7 mouse cellular contexts compared by ENCODE assay signal in genomic region chr3:89100811-89101210, GRCm38 (mm10). TPM values are rescaled to one million over a fixed set of nuclear protein-coding genes. Genes with fewer than 3 reads are reported as not detected.
DNase-seq lines count a peak whose midpoint lies in the region; ATAC-seq lines count a peak whose summit lies in the region.

Gm43738 (minus strand) TSS chr3:89101099.

- H3K4me3 ChIP-seq in lung, embryonic 16.5 days (ENCODE audit: low read length) = peak within 1 kb of the TSS; percentile 70
- H3K4me3 ChIP-seq in midbrain, embryonic 11.5 days (ENCODE audit: low read depth, low read length) = peak within 1 kb of the TSS; percentile 87

- H3K9ac ChIP-seq in lung, embryonic 16.5 days (ENCODE audit: low read length) = peak within 1 kb of the TSS; percentile 77
- peak within 1 kb of the TSS; percentile 81 for H3K9ac ChIP-seq in midbrain, embryonic 11.5 days (ENCODE audit: low read length)

- peaks cover 23% of the 10 kb centered on the region for H3K4me1 ChIP-seq in lung, embryonic 16.5 days (replicated peaks; ENCODE audit: control insufficient read depth, insufficient read depth, low read length)
- peaks cover 18% of the 10 kb centered on the region for H3K4me1 ChIP-seq in midbrain, embryonic 11.5 days (ENCODE audit: control insufficient read depth, insufficient read depth, low read length)

- DNase-seq in lung, postnatal 10 days = no peak
- DNase-seq in cerebellum, adult 9-10 months = peak; percentile 62
- peak; percentile 30 for DNase-seq in heart, postnatal 4 days
- DNase-seq in midbrain, embryonic 11.5 days (ENCODE audit: low spot score, missing footprints) = no peak
- no peak for DNase-seq in Muller cell, postnatal 12 days (ENCODE audit: inconsistent ontology term)
- no peak for DNase-seq in frontal cortex, adult 2 months (ENCODE audit: extremely low spot score in 1 of 2, low spot score in 1 of 2)

- peak within 1 kb of the TSS; percentile 92 for H3K4me2 ChIP-seq in lung, embryonic 16.5 days (ENCODE audit: low read depth, low read length)
- peak within 1 kb of the TSS; percentile 89 for H3K4me2 ChIP-seq in midbrain, embryonic 11.5 days

- no peak for ATAC-seq in lung, embryonic 16.5 days (ENCODE audit: low read depth)
- ATAC-seq in midbrain, embryonic 11.5 days (ENCODE audit: low FRiP score) = no peak

- peaks cover 7% of the 10 kb centered on the region for H3K36me3 ChIP-seq in lung, embryonic 16.5 days (ENCODE audit: control insufficient read depth, insufficient read depth, low read length)
- H3K36me3 ChIP-seq in midbrain, embryonic 11.5 days (ENCODE audit: control insufficient read depth, insufficient read depth, low read length) = peaks cover 7% of the 10 kb centered on the region; the same call in 1 of the 2 replicates

- no peaks in the 10 kb centered on the region for H3K27me3 ChIP-seq in lung, embryonic 16.5 days (ENCODE audit: control insufficient read depth, insufficient read depth, low read depth, low read length)
- H3K27me3 ChIP-seq in midbrain, embryonic 11.5 days (ENCODE audit: control insufficient read depth, insufficient read depth, low read length) = no peaks in the 10 kb centered on the region

- H3K9me3 ChIP-seq in lung, embryonic 16.5 days (ENCODE audit: control insufficient read depth, low read length) = no peaks in the 10 kb centered on the region
- H3K9me3 ChIP-seq in midbrain, embryonic 11.5 days (ENCODE audit: control insufficient read depth, low read length) = no peaks in the 10 kb centered on the region

- WGBS in lung, embryonic 16.5 days = 21% methylated on average over 7 of the region's 7 CpGs
- WGBS in midbrain, embryonic 11.5 days = 53% methylated on average over 7 of the region's 7 CpGs

- H3K27ac ChIP-seq in lung, embryonic 16.5 days (ENCODE audit: low read length) = peak within 1 kb of the TSS; percentile 69
- H3K27ac ChIP-seq in midbrain, embryonic 11.5 days (ENCODE audit: low read depth, low read length) = peak within 1 kb of the TSS; percentile 48

RNA-seq across cellular contexts. Expression of gene Gm43738, which starts in this region (rescaled TPM):
- polyA plus RNA-seq in lung, embryonic 16.5 days (2015; fragmentation: Nextera tagmentation; extraction: Ambion mirVana) = not detected in 2 replicates
- total RNA-seq in heart, postnatal 4 days (2021) = not detected
- not detected in 2 replicates for polyA plus RNA-seq in midbrain, embryonic 11.5 days (2014; fragmentation: Nextera tagmentation; extraction: Ambion mirVana)
- polyA plus RNA-seq in frontal cortex, adult 2 months (2012; rRNA removed) = 0.08 TPM in 1 of 2 replicates, not detected in the other

Comparison
In these comparisons a context has a peak if more than half of its experiments do, and no peak if none do; other contexts are left out.
1. Peak in DNase-seq in heart, postnatal 4 days; RNA of the gene not detected or under 1 TPM.